Mouse (Mus musculus): ENCODE measurements at regions not wholly inside any gene's neighbourhood (a gene's known extent, or its start where the extent isn't known, plus 50 kb on each side); places are given as distances from the start of the nearest gene placed in this dataset.

GRCm38 (mm10) chr8:100145411-100145810 is 729.1 kb upstream of the Cdh8 start:
- H3K36me3 ChIP-seq (replicated peaks; ENCODE audit: control insufficient read depth, insufficient read depth, low read depth): no peaks in the 10 kb centered on the region
- H3K4me1 ChIP-seq (replicated peaks; ENCODE audit: control insufficient read depth in 2 of 2, insufficient read depth in 2 of 2, low read length in 1 of 2): no peaks in the 10 kb centered on the region
- no peak overlapping the region for H3K4me2 ChIP-seq (ENCODE audit: low read depth)
- WGBS (ENCODE audit: insufficient replicate concordance): 73% methylated on average over 1 of the region's 1 CpGs
- H3K9me3 ChIP-seq (ENCODE audit: control insufficient read depth, low read length): no peaks in the 10 kb centered on the region
- H3K4me3 ChIP-seq (ENCODE audit: insufficient read depth in 1 of 2, low read depth in 2 of 2, low read length in 2 of 2): no peak overlapping the region
- H3K27me3 ChIP-seq (ENCODE audit: control insufficient read depth, insufficient read depth, low read length): no peaks in the 10 kb centered on the region
- no peak for DNase-seq (ENCODE audit: low read depth in 3 of 3, low spot score in 3 of 3)
- no peak overlapping the region for H3K9ac ChIP-seq (replicated peaks)
- no peak for TF ChIP-seq EP300 (IDR thresholded peaks at IDR 0.05; ENCODE audit: low read depth)
- no peak for TF ChIP-seq CTCF (IDR thresholded peaks at IDR 0.05; ENCODE audit: low read depth)
- ATAC-seq (ENCODE audit: insufficient read depth): no peak
- H3K27ac ChIP-seq: no peak overlapping the region

GRCm38 (mm10) chr8:100144124-100144680 is 727.9 kb upstream of the Cdh8 start:
- TF ChIP-seq EP300 (IDR thresholded peaks at IDR 0.05; ENCODE audit: low read depth) (no peak), CTCF (IDR thresholded peaks at IDR 0.05; ENCODE audit: low read depth) (no peak)
- H3K9ac ChIP-seq (replicated peaks): no peak overlapping the region
- no peaks in the 10 kb centered on the region for H3K27me3 ChIP-seq (ENCODE audit: control insufficient read depth, insufficient read depth, low read length)
- DNase-seq (ENCODE audit: low read depth in 3 of 3, low spot score in 3 of 3) (no peak), ATAC-seq (ENCODE audit: insufficient read depth) (no peak)
- 68% methylated on average over 5 of the region's 5 CpGs for WGBS (ENCODE audit: insufficient replicate concordance)
- no peaks in the 10 kb centered on the region for H3K36me3 ChIP-seq (replicated peaks; ENCODE audit: control insufficient read depth, insufficient read depth, low read depth)
- H3K27ac ChIP-seq: no peak overlapping the region
- no peaks in the 10 kb centered on the region for H3K4me1 ChIP-seq (replicated peaks; ENCODE audit: control insufficient read depth in 2 of 2, insufficient read depth in 2 of 2, low read length in 1 of 2)
- no peak overlapping the region for H3K4me2 ChIP-seq (ENCODE audit: low read depth)
- H3K9me3 ChIP-seq (ENCODE audit: control insufficient read depth, low read length): no peaks in the 10 kb centered on the region
- H3K4me3 ChIP-seq (ENCODE audit: insufficient read depth in 1 of 2, low read depth in 2 of 2, low read length in 2 of 2): no peak overlapping the region

GRCm38 (mm10) chr8:100104412-100105365 is 688.4 kb upstream of the Cdh8 start:
- H3K4me1 ChIP-seq (replicated peaks; ENCODE audit: control insufficient read depth in 2 of 2, insufficient read depth in 2 of 2, low read length in 1 of 2): no peaks in the 10 kb centered on the region
- H3K36me3 ChIP-seq (replicated peaks; ENCODE audit: control insufficient read depth, insufficient read depth, low read depth): no peaks in the 10 kb centered on the region
- no peaks in the 10 kb centered on the region for H3K27me3 ChIP-seq (ENCODE audit: control insufficient read depth, insufficient read depth, low read length)
- H3K4me3 ChIP-seq (ENCODE audit: insufficient read depth in 1 of 2, low read depth in 2 of 2, low read length in 2 of 2): no peak overlapping the region
- no peak overlapping the region for H3K4me2 ChIP-seq (ENCODE audit: low read depth)
- DNase-seq (ENCODE audit: low read depth in 3 of 3, low spot score in 3 of 3): no peak
- H3K9me3 ChIP-seq (ENCODE audit: control insufficient read depth, low read length): no peaks in the 10 kb centered on the region
- 44% methylated on average over 11 of the region's 11 CpGs for WGBS (ENCODE audit: insufficient replicate concordance)
- no peak overlapping the region for H3K9ac ChIP-seq (replicated peaks)
- no peak overlapping the region for H3K27ac ChIP-seq
- ATAC-seq (ENCODE audit: insufficient read depth): no peak
- TF ChIP-seq CTCF (IDR thresholded peaks at IDR 0.05; ENCODE audit: low read depth): no peak

GRCm38 (mm10) chr8:100101957-100102356 is 685.7 kb upstream of the Cdh8 start:
- TF ChIP-seq CTCF (IDR thresholded peaks at IDR 0.05; ENCODE audit: low read depth) (no peak), EP300 (IDR thresholded peaks at IDR 0.05; ENCODE audit: low read depth) (no peak)
- no peaks in the 10 kb centered on the region for H3K27me3 ChIP-seq (ENCODE audit: control insufficient read depth, insufficient read depth, low read length)
- no peak overlapping the region for H3K4me2 ChIP-seq (ENCODE audit: low read depth)
- no peaks in the 10 kb centered on the region for H3K4me1 ChIP-seq (replicated peaks; ENCODE audit: control insufficient read depth in 2 of 2, insufficient read depth in 2 of 2, low read length in 1 of 2)
- no peak overlapping the region for H3K9ac ChIP-seq (replicated peaks)
- no peaks in the 10 kb centered on the region for H3K36me3 ChIP-seq (replicated peaks; ENCODE audit: control insufficient read depth, insufficient read depth, low read depth)
- no peaks in the 10 kb centered on the region for H3K9me3 ChIP-seq (ENCODE audit: control insufficient read depth, low read length)
- no peak for DNase-seq (ENCODE audit: low read depth in 3 of 3, low spot score in 3 of 3)
- no peak overlapping the region for H3K27ac ChIP-seq
- no peak for ATAC-seq (ENCODE audit: insufficient read depth)
- no peak overlapping the region for H3K4me3 ChIP-seq (ENCODE audit: insufficient read depth in 1 of 2, low read depth in 2 of 2, low read length in 2 of 2)
- WGBS (ENCODE audit: insufficient replicate concordance): 41% methylated on average over 2 of the region's 2 CpGs

- no peaks in the 10 kb centered on the region for H3K9me3 ChIP-seq (ENCODE audit: control insufficient read depth, low read length)
These were observed 655.9 kb upstream of the Cdh8 start for GRCm38 (mm10) chr8:100072059-100072729.

More at GRCm38 (mm10) chr8:100072059-100072729, 655.9 kb upstream of the Cdh8 start:
- ATAC-seq (ENCODE audit: insufficient read depth): no peak
- H3K4me1 ChIP-seq (replicated peaks; ENCODE audit: control insufficient read depth in 2 of 2, insufficient read depth in 2 of 2, low read length in 1 of 2): no peaks in the 10 kb centered on the region
- no peak overlapping the region for H3K9ac ChIP-seq (replicated peaks)
- no peaks in the 10 kb centered on the region for H3K27me3 ChIP-seq (ENCODE audit: control insufficient read depth, insufficient read depth, low read length)
- WGBS (ENCODE audit: insufficient replicate concordance): 68% methylated on average over 5 of the region's 5 CpGs
- no peak for TF ChIP-seq EP300 (IDR thresholded peaks at IDR 0.05; ENCODE audit: low read depth)
- no peak for TF ChIP-seq CTCF (IDR thresholded peaks at IDR 0.05; ENCODE audit: low read depth)
- H3K36me3 ChIP-seq (replicated peaks; ENCODE audit: control insufficient read depth, insufficient read depth, low read depth): no peaks in the 10 kb centered on the region
- no peak overlapping the region for H3K4me2 ChIP-seq (ENCODE audit: low read depth)
- no peak for DNase-seq (ENCODE audit: low read depth in 3 of 3, low spot score in 3 of 3)
- no peak overlapping the region for H3K4me3 ChIP-seq (ENCODE audit: insufficient read depth in 1 of 2, low read depth in 2 of 2, low read length in 2 of 2)
- H3K27ac ChIP-seq: no peak overlapping the region

Measured in liver, embryonic 14.5 days (tissue).